Comparison of ENCODE assay signal across 10 mouse cellular contexts in genomic region chrX:144154111-144154510, GRCm38 (mm10). TPM values are rescaled to one million over a fixed set of nuclear protein-coding genes. Genes with fewer than 3 reads are reported as not detected.
A peak's percentile ranks its signal among the peaks of the same experiment; 100 is the strongest.
DNase-seq lines count a peak whose midpoint lies in the region; ATAC-seq lines count a peak whose summit lies in the region.
"Had no signal": no experiment of that assay in that cellular context is flagged by ENCODE, and none has a peak within 500 bp of the region (broad histone marks: within the 10 kb centered on the region; RNA-seq: fewer than 3 reads in every experiment).

No protein-coding gene starts in this region.

- no peaks in the 10 kb centered on the region for H3K36me3 ChIP-seq in kidney, embryonic 14.5 days (ENCODE audit: control insufficient read depth, insufficient read depth, low read length)
- no peaks in the 10 kb centered on the region for H3K36me3 ChIP-seq in embryonic facial prominence, embryonic 13.5 days
- no peaks in the 10 kb centered on the region for H3K36me3 ChIP-seq in forebrain, embryonic 16.5 days (ENCODE audit: control insufficient read depth, insufficient read depth)
- H3K36me3 ChIP-seq in liver, embryonic 15.5 days (replicated peaks) = no peaks in the 10 kb centered on the region
- H3K36me3 ChIP-seq: G1E had no signal

- H3K4me2 ChIP-seq in kidney, embryonic 14.5 days (replicated peaks; ENCODE audit: low read depth, low read length) = peak overlapping the region; percentile 33
- H3K4me2 ChIP-seq in embryonic facial prominence, embryonic 13.5 days = peak overlapping the region; percentile 45
- peak overlapping the region; percentile 38 for H3K4me2 ChIP-seq in forebrain, embryonic 16.5 days (ENCODE audit: low read length)
- peak overlapping the region; percentile 37 for H3K4me2 ChIP-seq in liver, embryonic 15.5 days

- no peaks in the 10 kb centered on the region for H3K4me1 ChIP-seq in kidney, embryonic 14.5 days (ENCODE audit: control insufficient read depth, insufficient read depth, low read length)
- no peaks in the 10 kb centered on the region for H3K4me1 ChIP-seq in embryonic facial prominence, embryonic 13.5 days
- peaks cover 2% of the 10 kb centered on the region; the same call in 1 of the 2 replicates for H3K4me1 ChIP-seq in forebrain, embryonic 16.5 days (replicated peaks; ENCODE audit: control insufficient read depth, insufficient read depth, low read length)
- no peaks in the 10 kb centered on the region for H3K4me1 ChIP-seq in liver, embryonic 15.5 days (replicated peaks)

- H3K9me3 ChIP-seq in kidney, embryonic 14.5 days (ENCODE audit: control insufficient read depth, low read length) = no peaks in the 10 kb centered on the region
- H3K9me3 ChIP-seq in embryonic facial prominence, embryonic 13.5 days = no peaks in the 10 kb centered on the region
- H3K9me3 ChIP-seq in forebrain, embryonic 16.5 days (ENCODE audit: control insufficient read depth, low read length) = no peaks in the 10 kb centered on the region
- H3K9me3 ChIP-seq in liver, embryonic 15.5 days (replicated peaks) = no peaks in the 10 kb centered on the region
- H3K9me3 ChIP-seq: G1E had no signal

- no peak for DNase-seq in kidney, adult 11 months
- DNase-seq in cerebellum, adult 11 months = no peak
- DNase-seq in thymus, postnatal 14 days = no peak
- DNase-seq: cerebellum, adult 2 months; heart, postnatal 4 days had no signal

- peak overlapping the region; percentile 13; the same call in 1 of the 2 replicates for H3K4me3 ChIP-seq in kidney, embryonic 14.5 days (ENCODE audit: low read length)
- peak overlapping the region; percentile 17; the same call in 1 of the 2 replicates for H3K4me3 ChIP-seq in embryonic facial prominence, embryonic 13.5 days
- no peak overlapping the region for H3K4me3 ChIP-seq in forebrain, embryonic 16.5 days (replicated peaks; ENCODE audit: low read length)
- no peak overlapping the region for H3K4me3 ChIP-seq in liver, embryonic 15.5 days (replicated peaks)

- no peak for ATAC-seq in kidney, embryonic 14.5 days (ENCODE audit: low FRiP score, low TSS enrichment)
- ATAC-seq in embryonic facial prominence, embryonic 13.5 days (ENCODE audit: insufficient number of reproducible peaks, insufficient read depth, low FRiP score, low TSS enrichment, low read depth) = no peak
- no peak for ATAC-seq in forebrain, embryonic 16.5 days
- ATAC-seq in liver, embryonic 15.5 days (ENCODE audit: insufficient read depth) = no peak

- no peak overlapping the region for H3K9ac ChIP-seq in kidney, embryonic 14.5 days (ENCODE audit: low read depth, low read length)
- no peak overlapping the region for H3K9ac ChIP-seq in embryonic facial prominence, embryonic 13.5 days
- H3K9ac ChIP-seq in forebrain, embryonic 16.5 days (replicated peaks; ENCODE audit: low read depth, low read length) = no peak overlapping the region
- no peak overlapping the region for H3K9ac ChIP-seq in liver, embryonic 15.5 days

- no peaks in the 10 kb centered on the region for H3K27me3 ChIP-seq in kidney, embryonic 14.5 days (ENCODE audit: control insufficient read depth, insufficient read depth, low read length)
- peaks cover 25% of the 10 kb centered on the region for H3K27me3 ChIP-seq in embryonic facial prominence, embryonic 13.5 days
- H3K27me3 ChIP-seq in forebrain, embryonic 16.5 days (replicated peaks; ENCODE audit: control insufficient read depth, insufficient read depth, low read length) = no peaks in the 10 kb centered on the region
- H3K27me3 ChIP-seq in liver, embryonic 15.5 days = no peaks in the 10 kb centered on the region

- no peak overlapping the region for H3K27ac ChIP-seq in kidney, embryonic 14.5 days (ENCODE audit: low read depth, low read length)
- no peak overlapping the region for H3K27ac ChIP-seq in embryonic facial prominence, embryonic 13.5 days
- no peak overlapping the region for H3K27ac ChIP-seq in forebrain, embryonic 16.5 days (ENCODE audit: low read length)
- H3K27ac ChIP-seq in liver, embryonic 15.5 days (replicated peaks) = no peak overlapping the region

- WGBS in kidney, embryonic 14.5 days = 30% methylated on average over 7 of the region's 7 CpGs
- WGBS in embryonic facial prominence, embryonic 13.5 days = 36% methylated on average over 7 of the region's 7 CpGs
- 34% methylated on average over 7 of the region's 7 CpGs for WGBS in forebrain, embryonic 16.5 days
- WGBS in liver, embryonic 15.5 days (ENCODE audit: insufficient replicate concordance) = 19% methylated on average over 7 of the region's 7 CpGs

RNA-seq across cellular contexts. Expression of gene A730046J19Rik, which starts 0.6 kb away (rescaled TPM):
- polyA plus RNA-seq in kidney, embryonic 14.5 days (2014; fragmentation: Nextera tagmentation; extraction: Ambion mirVana) = 0.21 and 0.51 TPM in 2 replicates
- 0.15 and 0.30 TPM in 2 replicates for polyA plus RNA-seq in embryonic facial prominence, embryonic 13.5 days (2015; fragmentation: Nextera tagmentation; extraction: Ambion mirVana)
- 0.34 and 0.36 TPM in 2 replicates for polyA plus RNA-seq in forebrain, embryonic 16.5 days (2015; fragmentation: Nextera tagmentation; extraction: Ambion mirVana)
- polyA plus RNA-seq in liver, embryonic 15.5 days (2015; fragmentation: Nextera tagmentation; extraction: Ambion mirVana) = 0.07 and 0.13 TPM in 2 replicates
- polyA plus RNA-seq: G1E had no signal

Comparison
In these comparisons a context has a peak if more than half of its experiments do, and no peak if none do; other contexts are left out.
1. H3K4me3 ChIP-seq: peak in kidney, embryonic 14.5 days (single experiment) and embryonic facial prominence, embryonic 13.5 days (single experiment); none in forebrain, embryonic 16.5 days (single experiment) and liver, embryonic 15.5 days (single experiment).
2. Peak in every context shown above with its lines, with median percentiles within 50 percentile points of each other: H3K4me2 ChIP-seq.